Mouse (Mus musculus) E14TG2a.4 (cell line): ENCODE measurements around the gene Krt26.

Experiments
- CTCF ChIP-seq: conservative IDR thresholded peaks from 2 replicates; pipeline ENCODE4 v1.5.1; 2014; ENCODE audit warnings: low read length
- NANOG ChIP-seq: IDR thresholded peaks from 2 replicates; pipeline ENCODE4 v1.6.1; 2014; ENCODE audit warnings: borderline replicate concordance, low read length, mixed read lengths
- POU5F1 ChIP-seq: IDR thresholded peaks from 2 replicates; pipeline ENCODE4 v1.6.1; 2014; ENCODE audit warnings: low read length, borderline replicate concordance

DNA sequence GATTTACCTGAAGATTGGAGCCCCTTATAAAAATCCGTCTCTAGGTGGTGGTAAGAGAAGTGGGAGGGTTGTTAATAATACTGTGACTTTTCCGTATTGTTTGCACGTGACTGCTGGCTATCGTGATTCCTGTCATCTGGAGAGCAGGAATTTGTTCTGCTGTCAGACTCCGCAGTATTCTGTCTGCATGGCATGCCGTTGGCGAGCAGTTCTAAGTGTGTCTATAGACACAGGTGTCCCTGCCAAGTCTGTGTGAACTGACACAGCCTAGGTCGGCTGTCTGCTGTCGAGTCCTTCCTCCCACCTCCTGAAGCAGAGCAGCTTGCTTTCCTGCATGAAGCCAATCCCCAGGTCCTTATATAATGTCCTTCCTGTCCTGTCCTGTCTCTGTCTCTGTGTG is 18.6 kb downstream of the Krt26 start:
- TF ChIP-seq CTCF (no peak), NANOG (no peak), POU5F1 (no peak)
